Mouse (Mus musculus) liver, adult 2 months (tissue): ENCODE data around the gene Armc7.

Source experiments
- CTCF ChIP-seq: fragments of 200-500 bp; IDR thresholded peaks from 2 replicates; pipeline ENCODE4 v1.5.1; 2011; ENCODE audit warnings: low read depth, low read length, control low read depth
- POLR2A ChIP-seq: fragments of 200-500 bp; IDR thresholded peaks from 2 replicates; pipeline ENCODE4 v1.6.1; 2011; ENCODE audit warnings: low read length, control low read depth; ENCODE audit not compliant: insufficient read depth; ENCODE audit errors: extremely low read depth

- no peak for TF ChIP-seq CTCF
- TF ChIP-seq POLR2A: no peak
Observed at GRCm38 (mm10) chr11:115448075-115448474, 27.4 kb upstream of the Armc7 start.
